In genomic region chr11:98734020-98734419, GRCm38 (mm10) we compare ENCODE assay signal across 22 mouse cellular contexts. TPM values are rescaled to one million over a fixed set of nuclear protein-coding genes. Genes with fewer than 3 reads are reported as not detected.
DNase-seq lines count a peak whose midpoint lies in the region; TF ChIP-seq lines count a peak whose summit lies in the region.
"Had no signal": no experiment of that assay in that cellular context is flagged by ENCODE, and none has a peak within 500 bp of the region (broad histone marks: within the 10 kb centered on the region; RNA-seq: fewer than 3 reads in every experiment).

No protein-coding gene starts in this region.

- H3K4me1 ChIP-seq in cerebellum, adult 2 months (ENCODE audit: control insufficient read depth, insufficient read depth, low read length), result peaks cover 3% of the 10 kb centered on the region

- WGBS in cerebellum, adult 2 months, result 75% methylated on average over 3 of the region's 3 CpGs

- H3K27me3 ChIP-seq in cerebellum, adult 2 months (ENCODE audit: control insufficient read depth, insufficient read depth, low read length), result no peaks in the 10 kb centered on the region
- H3K27me3 ChIP-seq: heart, embryonic 13.5 days; liver, embryonic 13.5 days; midbrain, embryonic 13.5 days; neural tube, embryonic 12.5 days had no signal

- H3K27ac ChIP-seq in cerebellum, adult 2 months (ENCODE audit: insufficient read depth, low read length), result no peak overlapping the region
- peak overlapping the region; percentile 100 for H3K27ac ChIP-seq in layer of hippocampus, adult 2 months
- H3K27ac ChIP-seq: heart, embryonic 13.5 days; hindbrain, embryonic 10.5 days; liver, embryonic 13.5 days; midbrain, embryonic 13.5 days; neural tube, embryonic 12.5 days had no signal

- TF ChIP-seq POLR2A in cerebellum, adult 2 months (IDR thresholded peaks at IDR 0.05; ENCODE audit: borderline replicate concordance, insufficient read depth, low read length), result no peak

- no peak for DNase-seq in cerebellum, adult 2 months
- no peak for DNase-seq in cerebellum, adult 11 months
- no peak for DNase-seq in layer of hippocampus, adult 2 months (ENCODE audit: low spot score in 2 of 2)
- no peak for DNase-seq in layer of hippocampus, postnatal 10 days (ENCODE audit: low spot score in 2 of 2)
- DNase-seq in A20 (ENCODE audit: low read depth, low spot score) (peak; percentile 33), ZHBTc4 (ENCODE audit: low read depth, low spot score) (peak; percentile 56)
- no peak for DNase-seq in embryo, embryonic 10 days (ENCODE audit: low spot score)
- DNase-seq in thymus, postnatal 14 days, result no peak
- DNase-seq: adrenal gland, adult 2 months; gastrocnemius, postnatal 25 days; kidney, adult 18-20 months; liver, embryonic 13.5 days; lung, postnatal 36 days; right cerebral cortex, postnatal 4 days had no signal

- 0 out of 2 replicates have a peak, but pooled peaks have one; percentile 17 for TF ChIP-seq CTCF in cerebellum, adult 2 months (IDR thresholded peaks at IDR 0.05; ENCODE audit: borderline replicate concordance, insufficient read depth, low read depth, low read length)
- peak; percentile 64 for TF ChIP-seq CTCF in layer of hippocampus, adult 2 months (conservative IDR thresholded peaks at IDR 0.05)

- no peak overlapping the region for H3K4me3 ChIP-seq in cerebellum, adult 2 months (replicated peaks; ENCODE audit: insufficient read depth, low read depth, low read length)
- no peak overlapping the region for H3K4me3 ChIP-seq in layer of hippocampus, adult 2 months
- H3K4me3 ChIP-seq: heart, embryonic 13.5 days; hindbrain, embryonic 10.5 days; liver, embryonic 13.5 days; midbrain, embryonic 13.5 days; neural tube, embryonic 12.5 days had no signal

RNA-seq across cellular contexts. Expression of gene Med24, which starts 4.8 kb away (rescaled TPM):
- polyA plus RNA-seq in cerebellum, adult 2 months (2012; rRNA removed), result 105 and 108 TPM in 2 replicates
- 100 to 1,000 TPM; 146 to 148 TPM for total RNA-seq in layer of hippocampus, adult 2 months (2021)
- 100 to 1,000 TPM in 1 of 2 experiments, 10 to 100 TPM in 1; 93.8 to 103 TPM for total RNA-seq in layer of hippocampus, postnatal 10 days (2021)

RNA-seq across cellular contexts. Expression of gene Thra, which starts 6.4 kb away (rescaled TPM):
- 439 and 447 TPM in 2 replicates for polyA plus RNA-seq in cerebellum, adult 2 months (2012; rRNA removed)
- total RNA-seq in layer of hippocampus, adult 2 months (2021), result 1,000 to 10,000 TPM in 1 of 2 experiments, 100 to 1,000 TPM in 1; 996 to 1,082 TPM
- 1,000 to 10,000 TPM; 1,331 to 1,411 TPM for total RNA-seq in layer of hippocampus, postnatal 10 days (2021)

RNA-seq across cellular contexts. Expression of gene Csf3, which starts 33.0 kb away (rescaled TPM):
- not detected in 2 replicates for polyA plus RNA-seq in cerebellum, adult 2 months (2012; rRNA removed)
- total RNA-seq in layer of hippocampus, adult 2 months (2021), result not detected
- total RNA-seq in layer of hippocampus, postnatal 10 days (2021), result not detected
- total RNA-seq: adrenal gland, adult 2 months; common myeloid progenitor, adult 5-6 weeks; gastrocnemius, postnatal 25 days; layer of hippocampus, adult 18-20 months; left cerebral cortex, postnatal 10 days had no signal
- polyA plus RNA-seq: adrenal gland, adult 2 months; heart, embryonic 13.5 days; hindbrain, embryonic 10.5 days; liver, embryonic 13.5 days; midbrain, embryonic 13.5 days; neural tube, embryonic 12.5 days; stomach, embryonic 14.5 days had no signal

RNA-seq across cellular contexts. Expression of gene Nr1d1, which starts 41.1 kb away (rescaled TPM):
- 144 and 167 TPM in 2 replicates for polyA plus RNA-seq in cerebellum, adult 2 months (2012; rRNA removed)
- 10 to 100 TPM; 93.2 to 94.0 TPM for total RNA-seq in layer of hippocampus, adult 2 months (2021)
- total RNA-seq in layer of hippocampus, postnatal 10 days (2021), result 10 to 100 TPM; 39.1 to 41.5 TPM

RNA-seq across cellular contexts. Expression of gene Psmd3, which starts 51.7 kb away (rescaled TPM):
- polyA plus RNA-seq in cerebellum, adult 2 months (2012; rRNA removed), result 205 and 207 TPM in 2 replicates
- 100 to 1,000 TPM; 123 to 125 TPM for total RNA-seq in layer of hippocampus, adult 2 months (2021)
- total RNA-seq in layer of hippocampus, postnatal 10 days (2021), result 100 to 1,000 TPM; 127 to 130 TPM

Comparison
In these comparisons a context has a peak if more than half of its experiments do, and no peak if none do; other contexts are left out.
1. DNase-seq: peak in A20 (single experiment) and ZHBTc4 (single experiment); none in cerebellum, adult 2 months (0 of 2), cerebellum, adult 11 months (single experiment), layer of hippocampus, adult 2 months (0 of 2), layer of hippocampus, postnatal 10 days (0 of 2), embryo, embryonic 10 days (single experiment) and thymus, postnatal 14 days (single experiment).